Mouse (Mus musculus) cortical plate, adult 2 months (tissue): Measurements from ENCODE around the gene Aqp5.

ENCODE experiments used
- CTCF ChIP-seq: fragments of 200-500 bp; IDR thresholded peaks from 2 replicates; pipeline ENCODE4 v1.5.1; 2011; ENCODE audit warnings: mild to moderate bottlenecking, control low read depth, low read length; ENCODE audit not compliant: insufficient read depth; ENCODE audit errors: extremely low read depth
- POLR2A ChIP-seq: fragments of 200-500 bp; IDR thresholded peaks from 2 replicates; pipeline ENCODE4 v1.6.1; 2011; ENCODE audit warnings: mild to moderate bottlenecking, low read length, control low read depth; ENCODE audit not compliant: insufficient read depth; ENCODE audit errors: extremely low read depth

DNA sequence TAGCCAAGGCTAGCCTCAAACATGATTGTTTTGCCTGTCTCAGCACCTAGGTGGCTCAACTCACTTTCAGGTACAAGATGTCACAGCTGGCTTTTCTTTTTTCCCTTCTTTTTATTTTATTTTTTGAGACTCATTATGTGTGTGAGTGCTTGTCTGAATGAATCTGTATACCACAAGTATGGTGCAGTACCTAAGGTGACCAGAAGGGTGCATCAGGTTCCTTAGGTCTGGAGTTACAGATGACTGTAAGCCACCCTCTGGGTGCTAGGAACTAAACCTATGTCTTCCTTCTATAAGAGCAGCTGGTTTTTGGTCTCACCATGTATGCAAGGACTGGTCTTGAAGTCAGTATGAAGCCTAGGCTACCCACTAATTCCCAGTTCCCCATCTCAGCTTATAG, 41.0 kb downstream of the Aqp5 start:
- TF ChIP-seq CTCF (no peak), POLR2A (no peak)
